In the genomic region with DNA sequence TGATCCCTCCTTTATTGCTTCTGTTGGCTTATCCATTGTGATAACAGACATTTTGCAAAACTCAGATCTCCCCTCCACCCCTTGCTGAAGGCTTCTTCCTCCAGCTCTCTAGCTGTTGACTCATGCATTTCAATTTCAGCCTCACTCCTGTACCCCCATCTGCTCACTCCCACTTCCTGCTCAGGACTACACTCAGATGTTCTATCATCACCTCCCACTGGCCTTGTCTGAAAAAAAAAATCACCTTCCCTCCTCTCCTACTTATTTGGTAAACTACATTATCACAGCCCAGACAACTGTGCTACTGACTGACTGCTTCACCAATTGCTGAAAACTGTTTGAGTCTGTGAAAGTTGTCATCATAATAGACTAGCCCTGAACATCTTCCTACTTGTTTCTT, we compare ENCODE assay signal across 18 mouse cellular contexts.
DNase-seq lines count a peak whose midpoint lies in the region; TF ChIP-seq lines count a peak whose summit lies in the region.
"Had no signal": no experiment of that assay in that cellular context is flagged by ENCODE, and none has a peak within 500 bp of the region (broad histone marks: within the 10 kb centered on the region; RNA-seq: fewer than 3 reads in every experiment).

No protein-coding gene starts in this region.

- peak; percentile 42 for DNase-seq in heart, adult 11 months
- no peak for DNase-seq in heart, adult 9 months (ENCODE audit: low spot score in 2 of 2)
- DNase-seq in right cerebral cortex, adult 2 months (ENCODE audit: low spot score in 2 of 2): peak; percentile 75 to 79
- DNase-seq in right cerebral cortex, postnatal 4 days: no peak
- DNase-seq in left cerebral cortex, adult 9 months (ENCODE audit: low spot score in 2 of 2): peak; percentile 72 to 78
- DNase-seq in kidney, postnatal 10 days: no peak
- DNase-seq in kidney, adult 2 months: no peak
- DNase-seq: cerebellum, adult 8-10 months; heart, postnatal 10 days; kidney, adult 18-20 months; kidney, postnatal 14 days; thymus, postnatal 14 days had no signal

- no peak for TF ChIP-seq CTCF in kidney, adult 2 months (conservative IDR thresholded peaks at IDR 0.05; ENCODE audit: insufficient read depth, insufficient read length, low read depth, low read length)

- no peaks in the 10 kb centered on the region; the same call in 1 of the 2 replicates for H3K36me3 ChIP-seq in kidney, adult 2 months (ENCODE audit: control insufficient read depth, insufficient read depth, low read length)
- H3K36me3 ChIP-seq: embryonic facial prominence, embryonic 12.5 days; G1E; lung, embryonic 15.5 days; midbrain, embryonic 12.5 days; neural tube, embryonic 12.5 days had no signal

- TF ChIP-seq POLR2A in kidney, adult 2 months (IDR thresholded peaks at IDR 0.05; ENCODE audit: low read depth, low read length): no peak

- no peak overlapping the region for H3K4me3 ChIP-seq in kidney, adult 2 months (ENCODE audit: insufficient read depth, low read depth, low read length)
- H3K4me3 ChIP-seq: embryonic facial prominence, embryonic 12.5 days; lung, embryonic 15.5 days; midbrain, embryonic 12.5 days; neural tube, embryonic 12.5 days had no signal

- no peak overlapping the region for H3K27ac ChIP-seq in kidney, adult 2 months (ENCODE audit: insufficient read depth, low read depth, low read length)
- H3K27ac ChIP-seq: embryonic facial prominence, embryonic 12.5 days; liver, embryonic 14.5 days; lung, embryonic 15.5 days; midbrain, embryonic 12.5 days; neural tube, embryonic 12.5 days had no signal

- 0 out of 2 replicates have a peak, but pooled peaks cover 2% of the 10 kb centered on the region for H3K4me1 ChIP-seq in kidney, adult 2 months (ENCODE audit: control insufficient read depth, insufficient read depth, low read length)
- H3K4me1 ChIP-seq: embryonic facial prominence, embryonic 12.5 days; midbrain, embryonic 12.5 days; neural tube, embryonic 12.5 days had no signal

- H3K27me3 ChIP-seq in kidney, adult 2 months (replicated peaks; ENCODE audit: control insufficient read depth, insufficient read depth, low read length): no peaks in the 10 kb centered on the region
- H3K27me3 ChIP-seq: embryonic facial prominence, embryonic 12.5 days; lung, embryonic 15.5 days; midbrain, embryonic 12.5 days; neural tube, embryonic 12.5 days had no signal

Comparison
In these comparisons a context has a peak if more than half of its experiments do, and no peak if none do; other contexts are left out.
1. DNase-seq: peak in heart, adult 11 months (single experiment), right cerebral cortex, adult 2 months (2 of 2) and left cerebral cortex, adult 9 months (2 of 2); none in heart, adult 9 months (0 of 2), right cerebral cortex, postnatal 4 days (single experiment), kidney, postnatal 10 days (single experiment) and kidney, adult 2 months (single experiment).